Mouse (Mus musculus) liver, embryonic 14.5 days (tissue): ENCODE data around the gene Ldb1. TPM values are rescaled to one million over a fixed set of nuclear protein-coding genes. Genes with fewer than 3 reads are reported as not detected.

Source experiments
- ATAC-seq: fragments of 200-750 bp; cut with Nextera tagmentation; 2 replicates; pipeline ENCODE4 v1.8.0; 2017; ENCODE audit warnings: moderate number of reproducible peaks, mild to moderate bottlenecking, moderate library complexity; ENCODE audit not compliant: insufficient read depth
- DNase-seq, 3 experiments: peaks; one replicate each; pipeline ENCODE4 v3.0.0-alpha.2; 2012 to 2013; ENCODE audit warnings: low read depth in 3 of 3, low spot score in 3 of 3
- H3K27ac ChIP-seq: fragments of 300-500 bp; sonication (generic); 2 replicates; pipeline ENCODE4 v1.5.1; 2014; ENCODE audit warnings: moderate library complexity, mild to moderate bottlenecking, control low read depth, inconsistent platforms
- H3K27me3 ChIP-seq: fragments of 300-500 bp; sonication (generic); 2 replicates; pipeline ENCODE4 v1.6.1; 2014; ENCODE audit warnings: mild to moderate bottlenecking, low read length, moderate library complexity; ENCODE audit not compliant: control insufficient read depth, insufficient read depth
- H3K36me3 ChIP-seq: fragments of 300-500 bp; sonication (generic); replicated peaks from 2 replicates; pipeline ENCODE4 v1.6.1; 2014; ENCODE audit warnings: low read depth; ENCODE audit not compliant: control insufficient read depth, insufficient read depth
- H3K4me1 ChIP-seq, 2 experiments: fragments of 200-500 bp in 1 of 2; fragments of 300-500 bp in 1 of 2; sonication (generic) in 1 of 2; replicated peaks; 2 replicates each; pipeline ENCODE4 v1.6.1; 2012 to 2014; ENCODE audit warnings: antibody characterized with exemption in 1 of 2, inconsistent platforms in 1 of 2, low read length in 1 of 2; ENCODE audit not compliant: control insufficient read depth in 2 of 2, insufficient read depth in 2 of 2
- H3K4me2 ChIP-seq: fragments of 300-500 bp; sonication (generic); 2 replicates; pipeline ENCODE4 v1.6.1; 2014; ENCODE audit warnings: low read depth, mild to moderate bottlenecking, control low read depth, moderate library complexity
- H3K4me3 ChIP-seq, 2 experiments: fragments of 200-500 bp in 1 of 2; fragments of 300-500 bp in 1 of 2; sonication (generic) in 1 of 2; 2 replicates each; pipeline ENCODE4 v1.5.1; 2012 to 2014; ENCODE audit warnings: low read depth in 2 of 2, low read length in 2 of 2, mild to moderate bottlenecking in 2 of 2, control low read depth in 1 of 2, inconsistent platforms in 1 of 2, moderate library complexity in 1 of 2; ENCODE audit not compliant: insufficient read depth in 1 of 2
- H3K9ac ChIP-seq: fragments of 300-500 bp; sonication (generic); replicated peaks from 2 replicates; pipeline ENCODE4 v1.6.1; 2014; ENCODE audit warnings: mild to moderate bottlenecking, control low read depth, moderate library complexity
- H3K9me3 ChIP-seq: fragments of 300-500 bp; sonication (generic); 2 replicates; pipeline ENCODE4 v1.6.1; 2016; ENCODE audit warnings: low read length, mixed read lengths; ENCODE audit not compliant: control insufficient read depth
- CTCF ChIP-seq: IDR thresholded peaks from 2 replicates; pipeline ENCODE4 v1.5.1; 2016; ENCODE audit warnings: antibody characterized with exemption, low read depth, control low read depth
- EP300 ChIP-seq: IDR thresholded peaks from 2 replicates; pipeline ENCODE4 v1.6.1; 2016; ENCODE audit warnings: antibody characterized with exemption, low read depth
- WGBS: fragments of 180-500 bp; shearing (Covaris S2); extraction: QIAGEN DNeasy Blood & Tissue Kit; methylation state at CpG from one replicate; pipeline ENCODE4 v1.1.7; 2014; ENCODE audit not compliant: insufficient replicate concordance; 5-methylcytosine and 5-hydroxymethylcytosine counted together
- polyA plus RNA-seq, 2 experiments: library from polyadenylated mRNA; depleted of rRNA in 1 of 2; stranded (reverse) in 1 of 2; unstranded in 1 of 2; fragments of >200 nt; fragmentation: Nextera tagmentation in 1 of 2; extraction: Ambion mirVana in 1 of 2; gene quantifications; 2 replicates each; pipeline versions ENCODE4 v1.2.1 to v1.2.3; 2012 to 2014

The Ldb1 gene
- polyA plus RNA-seq, 2 experiments = 22.8 to 129 TPM

DNA sequence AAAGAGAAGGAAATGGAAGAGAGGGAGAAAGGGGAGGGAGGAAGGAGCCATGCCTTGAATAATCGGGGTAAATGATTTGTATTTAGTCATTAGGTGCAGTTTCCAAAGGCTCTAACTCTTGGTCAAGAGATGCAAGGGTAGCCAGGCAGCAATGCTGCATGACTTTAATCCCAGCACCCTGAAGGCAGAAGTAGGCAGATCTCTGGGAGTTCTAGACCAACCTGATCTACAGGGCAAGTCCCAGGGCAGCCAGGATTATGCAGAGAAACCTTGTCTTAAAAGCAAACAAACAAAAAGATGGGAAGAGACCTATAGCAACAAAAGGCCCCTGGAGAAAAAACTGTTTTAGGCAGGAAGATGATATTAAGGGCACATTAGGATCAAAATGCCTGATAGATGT lies 45.6 kb downstream of the Ldb1 start:
- ATAC-seq (no peak), DNase-seq (no peak)
- peak overlapping the region; percentile 78; the same call in 1 of the 2 replicates for H3K4me2 ChIP-seq
- no peaks in the 10 kb centered on the region; the same call in 1 of the 2 replicates for H3K9me3 ChIP-seq
- 48% methylated on average over 1 of the region's 1 CpGs for WGBS
- no peak for TF ChIP-seq CTCF
- no peak for TF ChIP-seq EP300
- no peak overlapping the region for H3K27ac ChIP-seq
- no peaks in the 10 kb centered on the region for H3K36me3 ChIP-seq
- H3K27me3 ChIP-seq = no peaks in the 10 kb centered on the region
- peaks cover 4 to 15% of the 10 kb centered on the region in 2 experiments; a peak in 3 of 4 replicates for H3K4me1 ChIP-seq
- no peak overlapping the region for H3K4me3 ChIP-seq
- no peak overlapping the region for H3K9ac ChIP-seq

DNA sequence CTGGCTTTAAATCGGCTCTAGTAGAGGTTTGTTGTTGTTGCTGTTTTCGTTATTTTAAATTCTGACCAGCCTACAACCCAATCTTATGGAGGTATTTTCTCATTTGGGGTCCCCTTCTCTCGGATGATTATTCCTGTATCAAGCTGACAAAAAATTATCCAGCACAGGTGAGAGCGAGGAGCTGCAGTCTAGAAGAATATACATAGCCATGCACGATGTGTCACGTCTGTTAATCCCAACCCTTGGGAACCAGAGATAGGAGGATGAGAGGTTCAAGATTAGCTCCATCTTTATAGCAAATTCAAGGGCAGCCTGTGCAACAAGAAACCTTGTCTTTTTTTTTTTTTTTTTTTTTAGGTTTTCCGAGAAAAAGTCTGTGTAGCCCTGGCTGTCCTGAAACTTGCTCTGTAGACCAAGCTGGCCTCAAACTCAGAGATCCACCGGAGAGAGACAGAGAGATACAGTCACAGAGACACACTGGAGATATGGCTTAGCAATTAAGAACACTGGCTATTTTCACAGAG lies 46.3 kb downstream of the Ldb1 start:
- Histone ChIP-seq H3K27me3 (no peaks in the 10 kb centered on the region), H3K4me1 (peaks cover 4 to 13% of the 10 kb centered on the region in 2 experiments; a peak in 3 of 4 replicates), H3K9ac (no peak overlapping the region; the same call in 1 of the 2 replicates), H3K4me3 (peak overlapping the region; percentile 56 to 70), H3K4me2 (peak overlapping the region; percentile 78), H3K9me3 (no peaks in the 10 kb centered on the region; the same call in 1 of the 2 replicates), H3K36me3 (no peaks in the 10 kb centered on the region), H3K27ac (no peak overlapping the region)
- TF ChIP-seq EP300 (no peak), CTCF (no peak)
- no peak for DNase-seq
- WGBS = 7% methylated on average over 8 of the region's 8 CpGs
- ATAC-seq = no peak

DNA sequence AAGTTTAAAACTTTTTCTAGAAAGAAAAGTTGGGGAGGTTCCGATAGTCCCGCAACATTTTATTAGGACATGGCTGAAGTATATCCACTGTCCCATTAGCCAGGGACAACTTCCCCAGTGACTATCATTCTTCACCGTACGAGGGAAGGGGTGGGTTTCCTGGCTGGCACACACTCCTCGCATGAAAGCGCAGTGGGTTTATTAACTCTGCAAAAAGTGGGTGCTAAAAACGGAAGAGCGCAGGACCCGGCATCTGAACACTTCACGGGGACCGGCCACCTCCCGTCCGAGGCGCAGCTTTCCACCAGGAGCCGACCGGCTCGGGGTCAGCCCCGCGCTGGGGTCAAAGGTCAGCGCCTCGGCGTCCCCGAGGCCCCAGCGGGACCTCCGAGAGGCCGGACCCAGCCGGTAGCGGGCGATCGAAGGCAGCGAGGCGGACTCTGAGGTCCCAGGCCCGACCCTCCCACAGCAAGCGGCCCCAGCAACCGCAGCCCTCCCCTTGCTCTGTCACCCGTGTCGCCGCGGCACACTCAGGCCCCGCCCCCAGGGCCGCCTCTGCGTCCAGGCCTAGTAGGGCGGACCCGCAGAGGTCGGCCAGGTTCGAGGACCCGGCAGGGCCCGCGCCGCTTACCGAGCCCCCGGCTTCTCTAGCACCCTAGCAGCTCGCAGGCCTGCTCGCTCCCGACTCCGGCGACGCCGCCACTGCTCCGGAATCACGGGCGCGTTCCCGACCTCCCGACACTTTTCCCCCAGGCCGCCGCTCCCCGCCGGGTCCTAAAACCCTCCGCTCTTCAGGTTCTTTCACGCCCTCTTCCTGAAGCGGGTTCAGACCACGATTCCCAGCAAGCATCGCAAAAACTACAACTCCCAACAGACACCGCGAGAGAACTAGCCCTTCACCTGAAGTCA lies 47.0 kb downstream of the Ldb1 start, which contains the start of gene Armh3:
TSS of gene Armh3 (minus strand) at position 704 of the 909 bp plus-strand sequence.
- H3K4me2 ChIP-seq = peak within 1 kb of the TSS; percentile 78
- H3K4me3 ChIP-seq = peak within 1 kb of the TSS; percentile 56 to 70
- DNase-seq (peak; percentile 81 to 87 (median 85)), ATAC-seq (peak; percentile 97)
- TF ChIP-seq EP300 (no peak), CTCF (no peak)
- no peaks in the 10 kb centered on the region for H3K36me3 ChIP-seq
- peak within 1 kb of the TSS; percentile 37 for H3K9ac ChIP-seq
- H3K27me3 ChIP-seq = no peaks in the 10 kb centered on the region
- H3K27ac ChIP-seq = peak within 1 kb of the TSS; percentile 17; the same call in 1 of the 2 replicates
- H3K4me1 ChIP-seq = peaks cover 4 to 12% of the 10 kb centered on the region in 2 experiments; a peak in 3 of 4 replicates
- no peaks in the 10 kb centered on the region; the same call in 1 of the 2 replicates for H3K9me3 ChIP-seq
- 1% methylated on average over 74 of the region's 76 CpGs for WGBS

DNA sequence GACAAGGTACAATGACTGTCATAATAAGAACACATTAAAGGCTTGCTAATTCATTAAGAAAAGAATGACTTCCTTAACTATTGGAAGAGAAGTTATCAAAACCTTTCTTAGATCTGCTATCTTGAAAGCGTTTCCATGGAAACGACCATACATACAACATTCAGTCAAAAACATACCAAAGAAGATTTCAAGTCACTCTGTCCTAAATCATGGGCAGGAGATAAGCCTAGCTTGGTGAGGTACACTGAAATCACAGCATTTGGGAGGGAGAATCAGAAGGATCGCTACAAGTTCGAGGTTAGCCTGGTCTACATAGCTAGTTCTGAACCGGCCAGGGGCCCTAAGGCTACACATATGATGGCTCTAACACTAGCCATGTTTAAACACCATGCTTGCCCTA lies 47.6 kb downstream of the Ldb1 start:
- no peak for ATAC-seq
- WGBS = 44% methylated on average over 5 of the region's 5 CpGs
- Histone ChIP-seq H3K4me1 (peaks cover 4 to 10% of the 10 kb centered on the region in 2 experiments; a peak in 3 of 4 replicates), H3K4me2 (peak overlapping the region; percentile 78), H3K36me3 (no peaks in the 10 kb centered on the region), H3K27ac (peak overlapping the region; percentile 17; the same call in 1 of the 2 replicates), H3K4me3 (peak overlapping the region; percentile 37 to 56; a peak in 3 of 4 replicates), H3K9ac (peak overlapping the region; percentile 37), H3K27me3 (no peaks in the 10 kb centered on the region), H3K9me3 (no peaks in the 10 kb centered on the region; the same call in 1 of the 2 replicates)
- no peak for TF ChIP-seq EP300
- no peak for DNase-seq
